ENCODE assay signal across 1 mouse cellular context in genomic region chr13:58128768-58129671, GRCm38 (mm10).
TF ChIP-seq lines count a peak whose summit lies in the region.

No protein-coding gene starts in this region.

TF ChIP-seq in CH12.LX, 34 proteins besides CTCF, POLR2A, EP300 and RAD21 (continued from another document):
- TF ChIP-seq MEF2A (IDR thresholded peaks at IDR 0.05; ENCODE audit: borderline replicate concordance, low read depth, low read length) (0 out of 2 replicates have a peak, but pooled peaks have one; percentile 36), ELF1 (IDR thresholded peaks at IDR 0.05; ENCODE audit: low read depth, low read length) (peak; percentile 79), MXI1 (IDR thresholded peaks at IDR 0.05; ENCODE audit: low read depth, low read length) (peak; percentile 55), NRF1 (IDR thresholded peaks at IDR 0.05; ENCODE audit: low read depth, low read length) (peak; percentile 40; the same call in 1 of the 2 replicates), NELFE (IDR thresholded peaks at IDR 0.05; ENCODE audit: low read depth, low read length) (peak; percentile 72; the same call in 1 of the 2 replicates), SIN3A (IDR thresholded peaks at IDR 0.05; ENCODE audit: low read length) (peak; percentile 74; the same call in 1 of the 2 replicates), ZMIZ1 (IDR thresholded peaks at IDR 0.05; ENCODE audit: low read depth, low read length) (peak; percentile 84), UBTF (IDR thresholded peaks at IDR 0.05; ENCODE audit: low read depth, low read length) (no peak; the same call in 1 of the 2 replicates), MYC (IDR thresholded peaks at IDR 0.05; ENCODE audit: low read depth, low read length) (0 out of 2 replicates have a peak, but pooled peaks have one; percentile 42), POLR2AphosphoS2 (IDR thresholded peaks at IDR 0.05; ENCODE audit: low read depth, low read length) (no peak), HCFC1 (IDR thresholded peaks at IDR 0.05; ENCODE audit: low read depth, low read length) (peak; percentile 79), CHD2 (IDR thresholded peaks at IDR 0.05; ENCODE audit: low read length) (peak; percentile 83), GABPA (IDR thresholded peaks at IDR 0.05; ENCODE audit: insufficient replicate concordance, low read depth, low read length) (no peak), TCF12 (IDR thresholded peaks at IDR 0.05; ENCODE audit: low read depth, low read length) (peak; percentile 33), TBP (conservative IDR thresholded peaks at IDR 0.05; ENCODE audit: low read depth, low read length) (0 out of 2 replicates have a peak, but pooled peaks have one; percentile 0), ZNF384 (IDR thresholded peaks at IDR 0.05; ENCODE audit: low read depth, low read length) (no peak), E2F4 (IDR thresholded peaks at IDR 0.05; ENCODE audit: insufficient replicate concordance, low read depth, low read length) (peak; percentile 90; the same call in 1 of the 2 replicates), BHLHE40 (IDR thresholded peaks at IDR 0.05; ENCODE audit: low read depth, low read length) (peak; percentile 89)
